In genomic region chr2:166426457-166426856, GRCm38 (mm10) we compare ENCODE assay signal across 11 mouse cellular contexts.
DNase-seq lines count a peak whose midpoint lies in the region; ATAC-seq lines count a peak whose summit lies in the region.
"Had no signal": no experiment of that assay in that cellular context is flagged by ENCODE, and none has a peak within 500 bp of the region (broad histone marks: within the 10 kb centered on the region; RNA-seq: fewer than 3 reads in every experiment).

No protein-coding gene starts in this region.

- H3K4me1 ChIP-seq in hindbrain, embryonic 10.5 days (replicated peaks), result peaks cover 66% of the 10 kb centered on the region
- H3K4me1 ChIP-seq in hindbrain, embryonic 11.5 days (replicated peaks; ENCODE audit: control insufficient read depth, insufficient read depth, low read length), result no peaks in the 10 kb centered on the region; the same call in 1 of the 2 replicates
- H3K4me1 ChIP-seq in embryonic facial prominence, embryonic 12.5 days, result peaks cover 52% of the 10 kb centered on the region
- peaks cover 52% of the 10 kb centered on the region for H3K4me1 ChIP-seq in limb, embryonic 12.5 days (replicated peaks)
- H3K4me1 ChIP-seq: liver, embryonic 12.5 days had no signal

- peak overlapping the region; percentile 46; the same call in 1 of the 2 replicates for H3K27ac ChIP-seq in hindbrain, embryonic 10.5 days
- H3K27ac ChIP-seq in hindbrain, embryonic 11.5 days (ENCODE audit: low read depth, low read length), result no peak overlapping the region
- H3K27ac ChIP-seq in embryonic facial prominence, embryonic 12.5 days, result peak overlapping the region; percentile 94
- peak overlapping the region; percentile 79 for H3K27ac ChIP-seq in limb, embryonic 12.5 days
- H3K27ac ChIP-seq: liver, embryonic 12.5 days had no signal

- H3K9ac ChIP-seq in hindbrain, embryonic 11.5 days (ENCODE audit: low read depth, low read length), result no peak overlapping the region
- H3K9ac ChIP-seq in embryonic facial prominence, embryonic 12.5 days, result no peak overlapping the region
- H3K9ac ChIP-seq in limb, embryonic 12.5 days (replicated peaks), result no peak overlapping the region
- H3K9ac ChIP-seq: liver, embryonic 12.5 days had no signal

- H3K4me2 ChIP-seq in hindbrain, embryonic 11.5 days (replicated peaks; ENCODE audit: low read depth, low read length), result no peak overlapping the region
- no peak overlapping the region; the same call in 1 of the 2 replicates for H3K4me2 ChIP-seq in embryonic facial prominence, embryonic 12.5 days (replicated peaks)
- H3K4me2 ChIP-seq in limb, embryonic 12.5 days, result peak overlapping the region; percentile 23
- H3K4me2 ChIP-seq: liver, embryonic 12.5 days had no signal

- DNase-seq in adrenal gland, adult (ENCODE audit: inconsistent age in 2 of 2, low spot score in 1 of 2), result peak; percentile 26 to 67
- no peak for DNase-seq in adrenal gland, postnatal 25 days
- no peak for DNase-seq in hindbrain, embryonic 10.5 days (ENCODE audit: low spot score)
- DNase-seq in hindbrain, embryonic 11.5 days (ENCODE audit: low spot score), result no peak
- DNase-seq in urinary bladder, postnatal 10 days (ENCODE audit: low spot score), result no peak
- no peak for DNase-seq in layer of hippocampus, adult 9-10 months (ENCODE audit: low spot score)
- DNase-seq: cerebellum, adult 8-10 months; right cerebral cortex, postnatal 4 days had no signal

- peaks cover 43% of the 10 kb centered on the region for H3K27me3 ChIP-seq in hindbrain, embryonic 10.5 days (ENCODE audit: insufficient read depth, poor library complexity, severe bottlenecking)
- H3K27me3 ChIP-seq in hindbrain, embryonic 11.5 days (ENCODE audit: control insufficient read depth, insufficient read depth, low read length), result no peaks in the 10 kb centered on the region
- no peaks in the 10 kb centered on the region for H3K27me3 ChIP-seq in embryonic facial prominence, embryonic 12.5 days
- no peaks in the 10 kb centered on the region for H3K27me3 ChIP-seq in limb, embryonic 12.5 days
- H3K27me3 ChIP-seq: liver, embryonic 12.5 days had no signal

- ATAC-seq in hindbrain, embryonic 11.5 days (ENCODE audit: low FRiP score), result no peak
- ATAC-seq in embryonic facial prominence, embryonic 12.5 days (ENCODE audit: insufficient number of reproducible peaks, insufficient read depth, low FRiP score, low TSS enrichment), result no peak
- no peak for ATAC-seq in limb, embryonic 12.5 days (ENCODE audit: insufficient number of reproducible peaks, insufficient read depth, low FRiP score, low TSS enrichment, low read depth)
- ATAC-seq: liver, embryonic 12.5 days had no signal

- H3K36me3 ChIP-seq in hindbrain, embryonic 10.5 days, result no peaks in the 10 kb centered on the region
- H3K36me3 ChIP-seq in hindbrain, embryonic 11.5 days (ENCODE audit: control insufficient read depth, insufficient read depth, low read length), result no peaks in the 10 kb centered on the region
- H3K36me3 ChIP-seq in embryonic facial prominence, embryonic 12.5 days, result no peaks in the 10 kb centered on the region
- no peaks in the 10 kb centered on the region for H3K36me3 ChIP-seq in limb, embryonic 12.5 days
- H3K36me3 ChIP-seq: liver, embryonic 12.5 days had no signal

- WGBS in hindbrain, embryonic 10.5 days, result 52% methylated on average over 6 of the region's 6 CpGs
- WGBS in hindbrain, embryonic 11.5 days, result 42% methylated on average over 6 of the region's 6 CpGs
- 28% methylated on average over 6 of the region's 6 CpGs for WGBS in embryonic facial prominence, embryonic 12.5 days
- WGBS in limb, embryonic 12.5 days, result 47% methylated on average over 6 of the region's 6 CpGs

- H3K9me3 ChIP-seq in hindbrain, embryonic 10.5 days, result no peaks in the 10 kb centered on the region
- no peaks in the 10 kb centered on the region for H3K9me3 ChIP-seq in hindbrain, embryonic 11.5 days (ENCODE audit: control insufficient read depth, low read length)
- H3K9me3 ChIP-seq in embryonic facial prominence, embryonic 12.5 days, result no peaks in the 10 kb centered on the region
- no peaks in the 10 kb centered on the region for H3K9me3 ChIP-seq in limb, embryonic 12.5 days
- H3K9me3 ChIP-seq: liver, embryonic 12.5 days had no signal

- no peak overlapping the region for H3K4me3 ChIP-seq in hindbrain, embryonic 10.5 days
- H3K4me3 ChIP-seq in hindbrain, embryonic 11.5 days (ENCODE audit: low read depth, low read length), result no peak overlapping the region
- H3K4me3 ChIP-seq in embryonic facial prominence, embryonic 12.5 days, result no peak overlapping the region
- no peak overlapping the region for H3K4me3 ChIP-seq in limb, embryonic 12.5 days (replicated peaks)
- H3K4me3 ChIP-seq: liver, embryonic 12.5 days had no signal

Comparison
In these comparisons a context has a peak if more than half of its experiments do, and no peak if none do; other contexts are left out.
1. DNase-seq: peak in adrenal gland, adult (2 of 2); none in adrenal gland, postnatal 25 days (single experiment), hindbrain, embryonic 10.5 days (single experiment), hindbrain, embryonic 11.5 days (single experiment), urinary bladder, postnatal 10 days (single experiment) and layer of hippocampus, adult 9-10 months (single experiment).